Mouse (Mus musculus): ENCODE results near the gene Rrp1. TPM values are rescaled to one million over a fixed set of nuclear protein-coding genes. Genes with fewer than 3 reads are reported as not detected.

Gene Rrp1
- polyA plus RNA-seq, 1 experiment, result 52.5 TPM

- H3K4me1 ChIP-seq (ENCODE audit: control insufficient read depth, insufficient read depth, insufficient read length, low read length), result peaks cover 2% of the 10 kb centered on the region; the same call in 1 of the 2 replicates
- H3K4me3 ChIP-seq (ENCODE audit: insufficient read depth, low read depth, low read length), result no peak overlapping the region
- H3K27ac ChIP-seq (replicated peaks; ENCODE audit: low read depth, low read length), result no peak overlapping the region
Measured at GRCm38 (mm10) chr10:78407132-78407531, 5.7 kb downstream of the Rrp1 start.

- no peaks in the 10 kb centered on the region for H3K4me1 ChIP-seq (ENCODE audit: control insufficient read depth, insufficient read depth, insufficient read length, low read length)
- H3K27ac ChIP-seq (replicated peaks; ENCODE audit: low read depth, low read length), result no peak overlapping the region
- H3K4me3 ChIP-seq (ENCODE audit: insufficient read depth, low read depth, low read length), result no peak overlapping the region
Measured at GRCm38 (mm10) chr10:78406152-78406551, 6.7 kb downstream of the Rrp1 start.

GRCm38 (mm10) chr10:78402301-78402922 lies 10.4 kb downstream of the Rrp1 start:
- no peak overlapping the region for H3K27ac ChIP-seq (replicated peaks; ENCODE audit: low read depth, low read length)

GRCm38 (mm10) chr10:78401127-78401526 lies 11.7 kb downstream of the Rrp1 start:
- Histone ChIP-seq H3K27ac (replicated peaks; ENCODE audit: low read depth, low read length) (no peak overlapping the region), H3K4me3 (ENCODE audit: insufficient read depth, low read depth, low read length) (no peak overlapping the region)

More at GRCm38 (mm10) chr10:78402301-78402922, 10.4 kb downstream of the Rrp1 start:
- H3K4me3 ChIP-seq (ENCODE audit: insufficient read depth, low read depth, low read length), result no peak overlapping the region
- H3K4me1 ChIP-seq (ENCODE audit: control insufficient read depth, insufficient read depth, insufficient read length, low read length), result no peaks in the 10 kb centered on the region

GRCm38 (mm10) chr10:78399090-78399657 lies 13.7 kb downstream of the Rrp1 start:
- Histone ChIP-seq H3K4me3 (ENCODE audit: insufficient read depth, low read depth, low read length) (no peak overlapping the region), H3K27ac (replicated peaks; ENCODE audit: low read depth, low read length) (no peak overlapping the region), H3K4me1 (ENCODE audit: control insufficient read depth, insufficient read depth, insufficient read length, low read length) (no peaks in the 10 kb centered on the region)

More at GRCm38 (mm10) chr10:78401127-78401526, 11.7 kb downstream of the Rrp1 start:
- no peaks in the 10 kb centered on the region for H3K4me1 ChIP-seq (ENCODE audit: control insufficient read depth, insufficient read depth, insufficient read length, low read length)

- H3K4me3 ChIP-seq (ENCODE audit: insufficient read depth, low read depth, low read length), result no peak overlapping the region
- H3K27ac ChIP-seq (replicated peaks; ENCODE audit: low read depth, low read length), result no peak overlapping the region
- no peaks in the 10 kb centered on the region for H3K4me1 ChIP-seq (ENCODE audit: control insufficient read depth, insufficient read depth, insufficient read length, low read length)
Measured at GRCm38 (mm10) chr10:78396625-78396885, 16.3 kb downstream of the Rrp1 start.

GRCm38 (mm10) chr10:78395819-78396624 lies 16.8 kb downstream of the Rrp1 start:
- H3K4me1 ChIP-seq (ENCODE audit: control insufficient read depth, insufficient read depth, insufficient read length, low read length), result no peaks in the 10 kb centered on the region
- no peak overlapping the region for H3K4me3 ChIP-seq (ENCODE audit: insufficient read depth, low read depth, low read length)
- no peak overlapping the region for H3K27ac ChIP-seq (replicated peaks; ENCODE audit: low read depth, low read length)

GRCm38 (mm10) chr10:78395377-78395776 lies 17.5 kb downstream of the Rrp1 start:
- Histone ChIP-seq H3K4me1 (ENCODE audit: control insufficient read depth, insufficient read depth, insufficient read length, low read length) (no peaks in the 10 kb centered on the region), H3K27ac (replicated peaks; ENCODE audit: low read depth, low read length) (no peak overlapping the region)

GRCm38 (mm10) chr10:78392072-78392471 lies 20.8 kb downstream of the Rrp1 start:
- Histone ChIP-seq H3K4me3 (ENCODE audit: insufficient read depth, low read depth, low read length) (no peak overlapping the region), H3K4me1 (ENCODE audit: control insufficient read depth, insufficient read depth, insufficient read length, low read length) (no peaks in the 10 kb centered on the region; the same call in 1 of the 2 replicates), H3K27ac (replicated peaks; ENCODE audit: low read depth, low read length) (no peak overlapping the region)

More at GRCm38 (mm10) chr10:78395377-78395776, 17.5 kb downstream of the Rrp1 start:
- no peak overlapping the region for H3K4me3 ChIP-seq (ENCODE audit: insufficient read depth, low read depth, low read length)

GRCm38 (mm10) chr10:78390982-78391470 lies 21.8 kb downstream of the Rrp1 start:
- Histone ChIP-seq H3K4me3 (ENCODE audit: insufficient read depth, low read depth, low read length) (no peak overlapping the region), H3K4me1 (ENCODE audit: control insufficient read depth, insufficient read depth, insufficient read length, low read length) (no peaks in the 10 kb centered on the region; the same call in 1 of the 2 replicates), H3K27ac (replicated peaks; ENCODE audit: low read depth, low read length) (no peak overlapping the region)

GRCm38 (mm10) chr10:78388216-78388980 lies 24.4 kb downstream of the Rrp1 start:
- Histone ChIP-seq H3K4me1 (ENCODE audit: control insufficient read depth, insufficient read depth, insufficient read length, low read length) (no peaks in the 10 kb centered on the region; the same call in 1 of the 2 replicates), H3K27ac (replicated peaks; ENCODE audit: low read depth, low read length) (no peak overlapping the region), H3K4me3 (ENCODE audit: insufficient read depth, low read depth, low read length) (no peak overlapping the region)

- Histone ChIP-seq H3K27ac (replicated peaks; ENCODE audit: low read depth, low read length) (no peak overlapping the region), H3K4me1 (ENCODE audit: control insufficient read depth, insufficient read depth, insufficient read length, low read length) (no peaks in the 10 kb centered on the region; the same call in 1 of the 2 replicates), H3K4me3 (ENCODE audit: insufficient read depth, low read depth, low read length) (no peak overlapping the region)
Measured at GRCm38 (mm10) chr10:78385520-78385919, 27.3 kb downstream of the Rrp1 start.

GRCm38 (mm10) chr10:78383567-78383966 lies 29.3 kb downstream of the Rrp1 start:
- Histone ChIP-seq H3K4me3 (ENCODE audit: insufficient read depth, low read depth, low read length) (no peak overlapping the region), H3K27ac (replicated peaks; ENCODE audit: low read depth, low read length) (no peak overlapping the region)

GRCm38 (mm10) chr10:78378516-78378915 lies 34.3 kb downstream of the Rrp1 start:
- Histone ChIP-seq H3K4me1 (ENCODE audit: control insufficient read depth, insufficient read depth, insufficient read length, low read length) (no peaks in the 10 kb centered on the region), H3K4me3 (ENCODE audit: insufficient read depth, low read depth, low read length) (no peak overlapping the region), H3K27ac (replicated peaks; ENCODE audit: low read depth, low read length) (no peak overlapping the region)

More at GRCm38 (mm10) chr10:78383567-78383966, 29.3 kb downstream of the Rrp1 start:
- H3K4me1 ChIP-seq (ENCODE audit: control insufficient read depth, insufficient read depth, insufficient read length, low read length), result no peaks in the 10 kb centered on the region

Measured in brown adipose tissue, adult 24 weeks (tissue).